Mouse (Mus musculus): Measurements from ENCODE around the gene Vmn1r67.
A peak's percentile ranks its signal among the peaks of the same experiment; 100 is the strongest.

Vmn1r67 gene

GRCm38 (mm10) chr7:10443031-10443430 is at the start of gene Vmn1r67:
TSS of gene Vmn1r67 (plus strand) at chr7:10443331.
- no peak for DNase-seq

- DNase-seq: no peak
These were observed 15.0 kb downstream of the Vmn1r67 start for GRCm38 (mm10) chr7:10458166-10458565.

- no peak for DNase-seq
These were observed 36.7 kb downstream of the Vmn1r67 start for GRCm38 (mm10) chr7:10479813-10480212.

- peak; percentile 30 for DNase-seq
These were observed 37.6 kb downstream of the Vmn1r67 start for GRCm38 (mm10) chr7:10480588-10481233.

DNA sequence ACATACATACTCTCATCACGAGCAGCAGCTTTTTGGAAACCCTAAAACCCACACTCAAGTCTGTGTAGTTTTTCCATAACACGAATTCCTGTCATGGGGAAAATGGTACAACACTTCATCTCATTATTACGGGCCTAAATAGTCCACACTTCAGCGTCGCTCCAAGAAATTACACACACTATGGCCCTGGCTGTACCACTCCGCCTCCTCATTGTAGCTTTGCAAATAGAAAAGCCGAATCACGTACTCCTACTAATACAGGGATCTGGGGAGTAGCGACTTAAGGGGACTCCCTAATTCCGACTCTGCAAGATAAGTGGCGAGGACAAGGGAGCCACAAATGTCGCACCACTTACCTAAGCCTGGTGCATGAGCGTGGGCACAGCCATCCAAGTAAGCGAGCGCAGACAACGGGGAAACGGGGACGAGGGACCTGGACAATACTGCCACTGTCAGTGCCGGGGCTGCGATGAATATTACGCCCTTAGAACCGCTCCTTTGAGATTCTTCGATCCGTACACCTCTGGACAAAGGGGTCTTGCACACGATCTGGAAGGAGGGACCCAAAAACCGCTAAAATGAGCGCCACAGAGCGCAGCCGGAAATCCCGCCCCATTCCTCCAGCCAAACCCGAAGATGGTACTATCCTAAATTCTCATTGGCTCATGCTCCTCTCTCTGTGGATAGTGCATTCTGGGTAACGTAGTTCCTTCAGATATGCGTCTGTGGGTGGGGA is 51.8 kb downstream of the Vmn1r67 start, which contains the start of gene Zik1:
Gene Zik1 (minus strand): TSS at position 609 of the 736 bp plus-strand sequence.
- DNase-seq: peak; percentile 92

GRCm38 (mm10) chr7:10495578-10495977 is 52.4 kb downstream of the Vmn1r67 start:
- DNase-seq: no peak
